Mouse (Mus musculus): Measurements from ENCODE around the gene Gm10188.

The Gm10188 gene

DNA sequence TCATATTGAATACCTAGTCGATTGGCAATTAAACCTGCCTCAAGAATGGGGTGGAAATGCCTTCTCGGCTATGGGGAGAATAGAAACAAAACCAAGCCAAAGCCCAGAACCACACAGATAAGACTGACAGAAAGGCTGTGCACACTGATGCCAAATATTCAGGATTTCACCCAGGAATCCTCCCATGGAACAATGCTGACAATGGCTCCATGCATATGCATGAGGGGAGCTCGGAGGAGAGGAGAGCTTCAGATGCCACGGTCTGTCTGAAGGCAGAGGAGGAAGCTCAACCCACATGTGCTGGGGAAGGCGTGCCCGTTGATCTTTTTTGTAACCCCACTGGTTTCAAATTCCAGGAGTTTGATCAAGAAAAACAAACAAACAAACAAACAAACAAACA, 7.4 kb downstream of the Gm10188 start:
- no peak for DNase-seq

DNA sequence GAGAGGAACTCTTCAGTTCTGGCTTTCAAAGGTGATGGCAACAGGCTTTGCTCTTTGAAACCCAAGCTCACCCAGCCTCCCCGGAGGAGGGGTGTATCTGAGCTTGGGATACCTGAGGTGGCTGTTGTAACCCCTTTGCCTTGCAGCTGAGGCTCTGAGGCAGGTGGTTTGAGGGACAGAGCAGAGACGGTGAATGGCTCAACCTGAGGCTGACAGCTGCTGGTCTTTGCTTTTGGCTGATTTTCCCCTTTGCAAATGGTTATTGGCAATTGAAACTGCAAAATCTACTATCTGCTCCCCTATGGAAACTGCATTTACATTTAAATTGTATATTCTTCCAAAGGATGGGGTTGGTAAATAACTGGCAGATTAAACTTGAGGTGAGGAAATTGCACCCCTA, 7.9 kb downstream of the Gm10188 start:
- DNase-seq = no peak

DNA sequence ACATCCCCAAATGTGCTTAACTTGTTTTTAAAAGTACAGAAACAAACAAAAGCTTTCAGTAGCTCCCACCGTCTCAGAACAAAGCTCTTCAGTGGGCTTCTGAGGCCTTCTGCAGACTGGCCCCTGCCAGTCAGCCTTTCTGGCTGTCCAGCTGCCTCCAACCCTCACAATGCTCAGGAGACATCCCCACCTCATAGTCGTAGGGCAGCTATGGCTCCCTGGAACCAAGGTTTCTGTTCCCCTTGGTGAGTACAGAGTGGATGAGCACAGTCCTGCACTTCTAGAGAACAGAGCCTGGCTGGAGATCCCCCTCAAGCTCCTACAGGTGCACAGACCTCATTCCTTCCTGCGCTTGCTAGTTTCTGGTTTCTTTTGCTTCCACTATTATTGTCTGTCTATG, 13.3 kb downstream of the Gm10188 start:
- DNase-seq = no peak

DNA sequence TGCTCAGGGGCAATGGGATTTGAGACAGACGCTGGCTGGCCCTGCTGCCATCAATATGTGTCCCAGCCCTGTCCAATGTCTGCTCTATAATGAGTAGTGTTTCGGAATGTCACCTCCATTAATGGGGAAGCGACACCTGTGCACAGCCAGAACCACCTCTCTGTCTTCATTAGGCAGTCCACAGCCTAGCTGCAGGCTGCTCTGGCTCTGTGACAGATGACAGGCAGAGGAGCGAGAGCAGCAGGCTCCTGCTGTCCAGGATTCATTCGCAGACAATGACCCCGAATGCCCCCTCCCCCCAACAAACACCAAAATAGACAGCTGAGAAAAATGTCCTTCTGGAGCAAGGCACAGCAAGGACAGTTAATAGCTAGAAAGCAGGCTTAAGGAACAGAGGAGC, 16.5 kb downstream of the Gm10188 start:
- DNase-seq = peak; percentile 18

DNA sequence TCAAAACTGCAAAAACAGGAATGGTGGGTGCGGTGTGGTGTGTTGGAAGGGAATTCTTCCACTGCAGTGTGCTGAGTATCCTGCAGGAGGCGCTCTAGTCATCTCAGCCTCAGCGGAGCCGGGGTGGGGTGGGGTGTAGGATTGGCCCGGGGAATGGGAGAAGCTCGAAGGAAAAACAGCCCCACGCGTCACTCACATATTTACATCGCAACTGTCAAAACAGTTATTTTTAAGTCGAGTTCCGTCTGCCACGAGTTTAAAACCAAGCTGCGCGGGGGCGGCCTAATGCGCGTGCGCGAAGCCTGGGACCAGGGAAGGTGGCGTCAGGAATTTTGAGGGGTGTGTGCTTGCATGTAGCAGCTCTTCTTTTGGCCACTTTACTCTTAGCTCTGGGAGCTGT, 17.3 kb downstream of the Gm10188 start:
- peak; percentile 72 for DNase-seq

DNA sequence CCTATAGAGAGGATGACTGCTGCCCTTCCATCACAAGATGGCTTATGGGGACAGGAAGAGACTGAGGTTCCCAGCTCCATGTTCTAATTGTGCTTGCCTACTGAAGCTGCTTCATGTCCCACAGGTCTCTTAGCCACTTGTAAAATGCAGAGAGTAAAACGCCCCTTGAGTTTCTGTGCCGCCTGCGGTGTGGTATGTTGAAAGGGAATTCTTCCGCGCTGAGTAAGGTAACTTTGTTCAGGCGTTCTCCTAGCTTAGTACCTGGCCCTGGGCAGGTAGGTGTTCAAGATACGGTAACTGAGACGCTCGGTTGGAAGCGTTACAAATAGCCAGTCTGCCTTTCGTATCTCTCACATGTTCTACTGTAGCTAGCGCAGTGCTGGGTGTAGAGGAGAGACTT, 17.9 kb downstream of the Gm10188 start:
- DNase-seq = no peak

DNA sequence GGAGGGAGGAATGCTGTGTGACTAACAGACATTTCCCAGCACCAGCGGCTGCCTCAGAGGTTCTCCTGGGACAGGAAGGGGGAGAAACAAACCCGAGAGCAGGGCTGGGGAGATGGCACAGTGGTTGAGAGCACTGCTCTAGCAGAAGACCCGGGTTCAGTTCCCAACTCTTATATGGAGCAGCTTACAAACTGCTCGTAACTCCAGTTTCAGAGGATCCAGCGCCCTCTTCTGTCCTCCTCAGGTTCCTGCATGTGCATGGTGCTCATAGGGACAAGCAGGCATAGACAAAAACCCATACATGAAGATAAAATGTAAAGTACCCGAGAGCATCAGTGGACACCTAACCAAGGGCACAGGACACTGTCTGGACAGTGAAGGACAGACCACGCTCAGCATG, 18.6 kb downstream of the Gm10188 start:
- peak; percentile 58 for DNase-seq

- DNase-seq = no peak
Measured at GRCm38 (mm10) chr1:132209400-132209799, 20.2 kb downstream of the Gm10188 start.

DNA sequence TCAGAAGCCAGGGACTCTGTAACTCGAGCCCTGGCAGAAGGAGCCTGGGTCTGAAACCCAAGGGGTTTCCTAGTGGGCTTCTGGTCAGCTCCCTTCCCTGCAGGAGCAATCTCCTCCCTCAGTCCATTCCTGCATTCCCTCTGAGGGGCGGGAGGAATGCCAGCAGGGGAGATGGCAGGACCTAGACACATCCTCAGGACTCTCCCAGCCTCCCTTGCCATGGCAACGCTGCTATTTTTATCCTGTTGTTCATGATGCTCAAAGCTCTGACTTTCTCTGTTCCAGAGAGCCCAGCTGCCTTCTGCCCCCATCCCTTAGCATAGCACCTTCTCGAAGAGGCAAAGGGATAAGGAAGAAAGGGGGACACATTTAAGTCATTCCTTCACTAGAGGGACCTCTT, 21.4 kb downstream of the Gm10188 start:
- no peak for DNase-seq

DNA sequence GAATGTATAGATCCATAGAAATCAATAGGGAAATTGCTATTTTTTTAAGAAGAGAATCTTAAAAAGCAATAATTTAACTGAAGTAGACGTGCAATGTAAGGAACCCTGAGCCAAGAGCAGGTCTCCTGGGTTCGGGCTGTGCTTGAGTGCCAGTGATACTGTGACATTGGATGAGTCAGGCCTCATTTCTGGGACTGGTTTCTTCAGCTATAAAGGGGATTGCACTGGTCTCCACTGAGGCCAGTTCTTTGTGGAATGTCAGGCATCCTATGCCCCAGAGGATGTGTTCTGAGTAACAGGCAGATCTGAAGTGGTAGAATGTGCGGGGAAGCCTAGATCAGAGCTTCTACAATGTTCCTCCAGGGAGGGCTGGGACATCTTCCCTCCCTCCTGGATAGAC, 22.7 kb downstream of the Gm10188 start:
- DNase-seq = no peak

GRCm38 (mm10) chr1:132205958-132206357, 23.6 kb downstream of the Gm10188 start:
- no peak for DNase-seq

DNA sequence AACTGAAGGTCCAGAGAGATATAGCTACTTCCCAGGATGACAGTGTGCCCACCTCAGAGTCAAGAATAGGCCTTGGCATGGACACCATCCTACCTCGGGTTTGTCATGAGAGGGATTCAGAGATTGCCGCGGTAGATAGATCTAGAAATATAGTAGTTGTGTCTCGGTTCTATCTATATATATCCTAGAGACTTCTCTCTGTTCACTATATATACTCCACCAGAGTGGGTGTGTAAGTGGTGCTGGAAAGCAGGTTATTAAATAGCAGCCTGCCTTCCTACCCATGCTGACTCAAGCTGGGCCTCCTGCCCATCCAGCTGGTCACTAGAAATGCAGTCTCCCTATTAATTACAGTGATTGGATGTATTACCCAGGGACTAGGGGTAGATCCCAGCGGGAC, 26.8 kb downstream of the Gm10188 start:
- DNase-seq = no peak

- DNase-seq = no peak
Measured at GRCm38 (mm10) chr1:132201936-132202335, 27.6 kb downstream of the Gm10188 start.

GRCm38 (mm10) chr1:132201511-132201860, 28.1 kb downstream of the Gm10188 start:
- DNase-seq = no peak

DNA sequence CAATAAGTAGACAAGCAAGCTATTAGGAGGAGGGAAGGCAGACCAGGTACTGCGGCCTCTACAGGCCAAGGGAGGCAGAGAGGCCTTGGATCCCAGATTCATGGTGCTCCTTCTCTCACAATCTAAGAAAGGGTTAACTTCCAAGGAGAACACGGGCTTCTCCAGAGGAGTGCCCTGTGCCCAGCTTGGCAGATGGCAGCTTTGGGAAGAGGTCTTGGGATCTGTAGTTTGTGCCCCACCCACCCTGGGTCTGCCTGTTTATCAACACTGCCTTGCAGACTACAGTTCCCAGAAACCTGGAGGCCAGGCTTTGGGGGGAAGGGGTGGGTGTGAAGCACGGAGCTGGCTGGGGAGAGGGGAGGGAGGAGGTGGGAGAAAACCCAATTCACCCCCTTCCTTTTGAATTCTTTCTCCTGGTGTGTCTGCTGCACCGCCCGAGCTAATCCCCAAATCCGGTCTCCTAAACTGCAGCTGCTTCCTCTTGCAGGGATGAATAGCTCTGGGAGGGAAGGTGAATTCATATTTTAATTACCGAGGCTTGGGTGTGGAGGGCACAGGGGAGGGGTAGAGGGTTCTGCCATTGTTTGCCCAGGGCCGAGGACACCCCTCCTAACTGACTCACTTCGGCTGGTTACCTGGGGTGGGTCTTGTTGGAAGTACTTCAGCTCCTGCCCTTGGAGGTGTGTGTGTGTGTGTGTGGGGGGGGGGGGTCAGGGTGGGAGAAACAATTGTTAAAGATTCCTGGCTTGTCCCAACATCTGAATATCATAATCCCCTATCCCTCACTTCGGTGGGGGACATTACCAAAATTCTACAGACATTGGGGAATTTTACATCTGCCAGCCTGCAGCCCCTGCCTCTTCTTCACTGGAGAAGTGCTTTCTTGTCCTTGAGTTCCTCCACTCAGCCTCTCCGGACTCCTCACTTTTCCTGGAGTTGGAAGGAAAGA, 28.7 kb downstream of the Gm10188 start:
- no peak for DNase-seq

DNA sequence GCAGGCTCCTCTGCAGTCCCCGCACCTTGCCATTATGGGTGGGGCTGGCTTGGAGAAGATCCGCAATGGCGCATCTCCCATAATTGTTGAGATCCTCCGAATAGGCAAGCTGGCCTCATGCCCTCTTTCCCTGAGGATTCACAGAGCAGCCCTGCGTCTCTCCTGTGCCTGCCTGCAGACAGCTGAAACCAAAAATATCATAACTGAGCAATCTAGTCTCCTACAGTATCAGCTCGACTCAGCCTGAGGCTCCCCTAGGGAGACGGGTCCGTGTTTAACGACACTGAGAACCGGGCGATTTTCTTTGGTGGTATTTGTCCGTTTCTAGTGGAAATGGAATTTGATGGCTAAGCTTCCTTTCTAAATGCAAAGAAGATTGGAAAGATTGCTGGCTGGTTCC, 29.6 kb downstream of the Gm10188 start:
- DNase-seq = no peak

GRCm38 (mm10) chr1:132199244-132199643, 30.3 kb downstream of the Gm10188 start:
- no peak for DNase-seq

- no peak for DNase-seq
Measured at GRCm38 (mm10) chr1:132198401-132199071, 31.0 kb downstream of the Gm10188 start.

DNA sequence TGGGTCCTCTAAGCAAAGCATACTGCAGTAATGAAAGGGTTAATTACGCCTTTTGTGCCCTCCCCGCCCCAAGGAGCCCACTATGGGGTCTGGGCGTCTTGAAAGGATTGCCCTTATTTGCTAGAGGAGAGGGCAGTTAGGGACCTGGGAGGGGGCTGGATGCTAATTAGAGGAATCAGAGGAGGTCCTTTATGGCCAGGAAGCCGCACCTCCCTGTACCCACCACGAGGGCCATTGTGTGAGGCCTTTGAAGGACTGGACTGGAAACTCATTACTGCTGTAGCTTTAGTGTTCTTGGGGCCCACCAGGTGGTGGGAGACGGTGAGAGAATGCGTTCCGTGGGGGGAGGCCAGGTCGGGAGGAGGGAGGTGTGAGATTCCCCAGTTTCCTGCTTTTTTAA, 31.9 kb downstream of the Gm10188 start:
- DNase-seq = no peak

DNA sequence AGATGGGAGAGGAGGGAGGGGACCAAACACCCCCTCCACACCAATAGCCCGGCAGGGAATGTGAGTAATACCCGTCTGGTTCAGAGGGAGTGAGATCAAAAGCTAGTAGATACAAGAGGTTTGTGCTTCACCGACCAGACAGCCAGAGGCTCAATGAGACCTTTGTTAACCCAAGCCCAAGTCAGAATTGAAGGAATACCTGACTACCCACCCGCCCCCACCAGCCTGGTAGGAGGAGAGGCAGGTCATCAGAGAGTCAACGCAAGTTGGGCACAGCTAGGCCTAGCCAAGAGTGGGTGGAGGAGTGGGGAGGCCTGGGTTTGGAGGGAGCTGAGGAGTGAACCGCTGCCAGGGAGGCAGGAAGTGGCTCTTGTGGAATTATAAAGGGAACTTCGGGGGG, 33.2 kb downstream of the Gm10188 start:
- no peak for DNase-seq

DNA sequence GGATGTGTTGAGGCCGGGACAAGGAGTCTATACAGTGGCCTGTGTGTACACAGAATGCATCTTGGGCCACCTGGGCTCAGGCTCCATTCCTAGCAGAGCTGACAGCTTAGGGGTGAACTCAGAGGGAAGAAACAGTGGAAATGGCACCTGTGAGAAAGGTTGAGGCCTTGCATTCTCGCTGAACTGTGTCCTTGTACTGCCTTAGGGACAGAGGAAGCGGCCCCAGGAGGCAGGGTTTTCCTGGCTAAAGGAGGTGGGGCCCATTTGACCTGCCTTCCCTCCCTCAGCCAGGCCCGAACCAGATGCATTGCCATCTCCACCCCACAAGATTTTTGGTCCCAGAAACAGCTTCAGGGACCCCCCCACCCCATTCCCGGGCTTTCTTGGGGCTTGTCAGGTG, 33.9 kb downstream of the Gm10188 start:
- no peak for DNase-seq

- no peak for DNase-seq
Measured at GRCm38 (mm10) chr1:132195100-132195499, 34.5 kb downstream of the Gm10188 start.

GRCm38 (mm10) chr1:132194624-132195023, 34.9 kb downstream of the Gm10188 start:
- no peak for DNase-seq

DNA sequence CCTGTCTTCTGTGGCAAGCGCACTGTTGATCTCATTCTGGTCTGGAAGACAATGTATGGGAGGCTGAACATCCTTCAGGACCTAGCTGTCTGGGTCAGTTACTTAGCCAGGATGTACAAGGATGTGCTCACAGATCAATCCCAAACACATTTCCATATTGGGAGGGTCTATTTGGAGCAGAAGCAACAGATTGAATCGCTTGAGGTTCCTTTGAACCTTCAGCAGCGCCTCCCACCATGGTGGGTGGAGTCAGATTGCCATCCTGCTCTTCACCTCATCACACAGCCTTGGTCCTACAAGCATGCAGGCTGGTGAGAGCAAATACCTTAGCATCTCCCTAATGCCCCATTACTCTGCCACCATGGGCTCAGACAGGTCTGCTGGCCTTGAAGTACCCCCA, 35.8 kb downstream of the Gm10188 start:
- no peak for DNase-seq
